Mouse (Mus musculus): ENCODE data around the gene Ate1. TPM values are rescaled to one million over a fixed set of nuclear protein-coding genes. Genes with fewer than 3 reads are reported as not detected.

Gene Ate1
- polyA plus RNA-seq (2011; ENCODE audit: insufficient read depth, insufficient read length, low replicate concordance, missing spikeins) = 11.9 and 13.7 TPM in 2 replicates

- WGBS = 22% methylated on average over 20 of the region's 20 CpGs
Observed at GRCm38 (mm10) chr7:130520049-130520425, at the start of gene Ate1. Gene Ate1 (minus strand): TSS chr7:130520369.

GRCm38 (mm10) chr7:130568783-130569436, 48.7 kb upstream of the Ate1 start:
- Histone ChIP-seq H3K4me3 (replicated peaks; ENCODE audit: control insufficient read depth, low read depth, low read length) (no peak overlapping the region), H3K27ac (ENCODE audit: control insufficient read depth, insufficient read depth, low read depth, low read length, poor library complexity) (no peak overlapping the region), H3K4me1 (ENCODE audit: control insufficient read depth, insufficient read depth, low read length) (no peaks in the 10 kb centered on the region)
- 81% methylated on average over 9 of the region's 9 CpGs for WGBS
- TF ChIP-seq POLR2A (IDR thresholded peaks at IDR 0.05; ENCODE audit: borderline replicate concordance, control insufficient read depth, low read depth, low read length) (no peak), CTCF (IDR thresholded peaks at IDR 0.05; ENCODE audit: control insufficient read depth, insufficient read depth, low read length) (no peak)

More at GRCm38 (mm10) chr7:130520049-130520425, at the start of gene Ate1:
- peak within 1 kb of the TSS; percentile 94 for H3K27ac ChIP-seq (ENCODE audit: control insufficient read depth, insufficient read depth, low read depth, low read length, poor library complexity)
- peak within 1 kb of the TSS; percentile 99 for H3K4me3 ChIP-seq (replicated peaks; ENCODE audit: control insufficient read depth, low read depth, low read length)
- H3K4me1 ChIP-seq (ENCODE audit: control insufficient read depth, insufficient read depth, low read length) = no peaks in the 10 kb centered on the region; the same call in 1 of the 2 replicates
- no peak for TF ChIP-seq POLR2A (IDR thresholded peaks at IDR 0.05; ENCODE audit: borderline replicate concordance, control insufficient read depth, low read depth, low read length)
- TF ChIP-seq CTCF (IDR thresholded peaks at IDR 0.05; ENCODE audit: control insufficient read depth, insufficient read depth, low read length) = no peak

DNA sequence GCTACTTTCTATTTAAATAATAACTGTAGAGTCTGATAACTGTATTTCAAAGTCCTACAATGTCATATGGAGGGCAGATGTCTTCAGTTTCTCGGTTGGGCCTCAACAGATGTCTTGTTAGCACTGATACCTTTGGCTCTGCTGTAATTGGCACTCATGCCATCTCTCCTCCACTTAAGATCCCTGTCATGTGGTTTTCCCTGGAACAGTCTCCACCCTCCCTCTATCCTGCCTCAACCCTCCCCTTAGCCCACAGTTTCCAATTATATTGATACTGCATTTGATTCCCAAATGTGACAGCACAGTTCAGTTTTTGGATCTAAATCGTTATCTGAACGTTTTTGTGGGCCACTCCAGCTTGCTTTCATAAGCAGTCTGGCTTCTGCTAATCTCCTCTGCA, 44.4 kb upstream of the Ate1 start:
- TF ChIP-seq POLR2A (IDR thresholded peaks at IDR 0.05; ENCODE audit: borderline replicate concordance, control insufficient read depth, low read depth, low read length) = no peak
- no peak for TF ChIP-seq CTCF (IDR thresholded peaks at IDR 0.05; ENCODE audit: control insufficient read depth, insufficient read depth, low read length)
- Histone ChIP-seq H3K27ac (ENCODE audit: control insufficient read depth, insufficient read depth, low read depth, low read length, poor library complexity) (no peak overlapping the region), H3K4me3 (replicated peaks; ENCODE audit: control insufficient read depth, low read depth, low read length) (no peak overlapping the region), H3K4me1 (ENCODE audit: control insufficient read depth, insufficient read depth, low read length) (no peaks in the 10 kb centered on the region)
- WGBS = 45% methylated on average over 3 of the region's 3 CpGs

GRCm38 (mm10) chr7:130563880-130564279, 43.7 kb upstream of the Ate1 start:
- Histone ChIP-seq H3K4me3 (replicated peaks; ENCODE audit: control insufficient read depth, low read depth, low read length) (no peak overlapping the region), H3K27ac (ENCODE audit: control insufficient read depth, insufficient read depth, low read depth, low read length, poor library complexity) (no peak overlapping the region), H3K4me1 (ENCODE audit: control insufficient read depth, insufficient read depth, low read length) (no peaks in the 10 kb centered on the region)
- TF ChIP-seq CTCF (IDR thresholded peaks at IDR 0.05; ENCODE audit: control insufficient read depth, insufficient read depth, low read length) = no peak
- no peak for TF ChIP-seq POLR2A (IDR thresholded peaks at IDR 0.05; ENCODE audit: borderline replicate concordance, control insufficient read depth, low read depth, low read length)
- 46% methylated on average over 4 of the region's 4 CpGs for WGBS

DNA sequence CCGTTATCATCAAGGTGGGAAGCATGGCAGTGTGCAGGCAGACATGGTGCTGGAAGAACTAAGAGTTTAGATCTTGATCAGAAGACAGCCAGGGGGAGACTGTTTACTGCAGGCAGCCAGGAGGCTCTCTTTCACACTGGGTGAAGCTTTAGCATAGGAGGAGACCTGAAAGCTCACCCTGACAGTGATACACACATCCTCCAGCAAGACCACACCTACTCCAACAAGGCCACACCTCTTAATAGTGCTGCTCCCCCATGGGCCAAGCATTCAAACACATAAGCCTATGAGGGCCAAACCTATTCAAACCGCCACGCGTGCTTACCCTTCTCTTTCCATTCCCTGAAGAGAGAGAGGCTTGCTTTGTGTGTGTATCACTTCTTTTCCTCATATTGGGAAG, 43.1 kb upstream of the Ate1 start:
- TF ChIP-seq POLR2A (IDR thresholded peaks at IDR 0.05; ENCODE audit: borderline replicate concordance, control insufficient read depth, low read depth, low read length) = no peak
- no peak for TF ChIP-seq CTCF (IDR thresholded peaks at IDR 0.05; ENCODE audit: control insufficient read depth, insufficient read depth, low read length)
- Histone ChIP-seq H3K27ac (ENCODE audit: control insufficient read depth, insufficient read depth, low read depth, low read length, poor library complexity) (no peak overlapping the region), H3K4me3 (replicated peaks; ENCODE audit: control insufficient read depth, low read depth, low read length) (no peak overlapping the region), H3K4me1 (ENCODE audit: control insufficient read depth, insufficient read depth, low read length) (no peaks in the 10 kb centered on the region)
- WGBS = 90% methylated on average over 4 of the region's 4 CpGs

GRCm38 (mm10) chr7:130560933-130561332, 40.8 kb upstream of the Ate1 start:
- WGBS = 40% methylated on average over 1 of the region's 1 CpGs
- H3K27ac ChIP-seq (ENCODE audit: control insufficient read depth, insufficient read depth, low read depth, low read length, poor library complexity) = no peak overlapping the region
- H3K4me3 ChIP-seq (replicated peaks; ENCODE audit: control insufficient read depth, low read depth, low read length) = no peak overlapping the region
- no peaks in the 10 kb centered on the region for H3K4me1 ChIP-seq (ENCODE audit: control insufficient read depth, insufficient read depth, low read length)
- TF ChIP-seq CTCF (IDR thresholded peaks at IDR 0.05; ENCODE audit: control insufficient read depth, insufficient read depth, low read length) (no peak), POLR2A (IDR thresholded peaks at IDR 0.05; ENCODE audit: borderline replicate concordance, control insufficient read depth, low read depth, low read length) (no peak)

- no peak for TF ChIP-seq POLR2A (IDR thresholded peaks at IDR 0.05; ENCODE audit: borderline replicate concordance, control insufficient read depth, low read depth, low read length)
- TF ChIP-seq CTCF (IDR thresholded peaks at IDR 0.05; ENCODE audit: control insufficient read depth, insufficient read depth, low read length) = no peak
- 73% methylated on average over 4 of the region's 4 CpGs for WGBS
- Histone ChIP-seq H3K4me1 (ENCODE audit: control insufficient read depth, insufficient read depth, low read length) (no peaks in the 10 kb centered on the region), H3K27ac (ENCODE audit: control insufficient read depth, insufficient read depth, low read depth, low read length, poor library complexity) (no peak overlapping the region), H3K4me3 (replicated peaks; ENCODE audit: control insufficient read depth, low read depth, low read length) (no peak overlapping the region)
Observed at GRCm38 (mm10) chr7:130558592-130558991, 38.4 kb upstream of the Ate1 start.

- no peak overlapping the region for H3K27ac ChIP-seq (ENCODE audit: control insufficient read depth, insufficient read depth, low read depth, low read length, poor library complexity)
- TF ChIP-seq CTCF (IDR thresholded peaks at IDR 0.05; ENCODE audit: control insufficient read depth, insufficient read depth, low read length) = no peak
- TF ChIP-seq POLR2A (IDR thresholded peaks at IDR 0.05; ENCODE audit: borderline replicate concordance, control insufficient read depth, low read depth, low read length) = no peak
- H3K4me3 ChIP-seq (replicated peaks; ENCODE audit: control insufficient read depth, low read depth, low read length) = no peak overlapping the region
- no peaks in the 10 kb centered on the region for H3K4me1 ChIP-seq (ENCODE audit: control insufficient read depth, insufficient read depth, low read length)
- 72% methylated on average over 5 of the region's 5 CpGs for WGBS
Observed at GRCm38 (mm10) chr7:130555597-130555996, 35.4 kb upstream of the Ate1 start.
